Mouse (Mus musculus): ENCODE measurements around the gene Samm50. TPM values are rescaled to one million over a fixed set of nuclear protein-coding genes. Genes with fewer than 3 reads are reported as not detected.

Gene Samm50
- polyA plus RNA-seq, 1 experiment from 2014 or later = 116 TPM

- ATAC-seq (ENCODE audit: insufficient read depth, low FRiP score) = no peak
- Histone ChIP-seq H3K4me1 (ENCODE audit: control insufficient read depth, insufficient read depth, low read length) (peaks cover 14% of the 10 kb centered on the region), H3K4me2 (ENCODE audit: low read depth, low read length) (no peak overlapping the region), H3K27me3 (ENCODE audit: control insufficient read depth, insufficient read depth, low read length) (no peaks in the 10 kb centered on the region), H3K9me3 (replicated peaks; ENCODE audit: control insufficient read depth, low read length) (no peaks in the 10 kb centered on the region), H3K27ac (ENCODE audit: low read length) (no peak overlapping the region), H3K36me3 (ENCODE audit: control insufficient read depth, insufficient read depth, low read length) (peaks cover 4% of the 10 kb centered on the region; the same call in 1 of the 2 replicates), H3K4me3 (replicated peaks; ENCODE audit: low read length) (no peak overlapping the region), H3K9ac (ENCODE audit: low read length) (no peak overlapping the region)
Measured at GRCm38 (mm10) chr15:84216026-84216425, 24.0 kb downstream of the Samm50 start.

GRCm38 (mm10) chr15:84216461-84217084 is 24.5 kb downstream of the Samm50 start:
- WGBS = 25% methylated on average over 7 of the region's 7 CpGs
- H3K4me3 ChIP-seq (replicated peaks; ENCODE audit: low read length) = no peak overlapping the region
- no peaks in the 10 kb centered on the region for H3K36me3 ChIP-seq (ENCODE audit: control insufficient read depth, insufficient read depth, low read length)
- no peak overlapping the region for H3K9ac ChIP-seq (ENCODE audit: low read length)
- no peaks in the 10 kb centered on the region for H3K9me3 ChIP-seq (replicated peaks; ENCODE audit: control insufficient read depth, low read length)
- no peak for ATAC-seq (ENCODE audit: insufficient read depth, low FRiP score)
- H3K4me2 ChIP-seq (ENCODE audit: low read depth, low read length) = no peak overlapping the region
- H3K4me1 ChIP-seq (ENCODE audit: control insufficient read depth, insufficient read depth, low read length) = peaks cover 14% of the 10 kb centered on the region
- no peak overlapping the region for H3K27ac ChIP-seq (ENCODE audit: low read length)
- no peaks in the 10 kb centered on the region for H3K27me3 ChIP-seq (ENCODE audit: control insufficient read depth, insufficient read depth, low read length)

- H3K9ac ChIP-seq (ENCODE audit: low read length) = no peak overlapping the region
- no peaks in the 10 kb centered on the region for H3K9me3 ChIP-seq (replicated peaks; ENCODE audit: control insufficient read depth, low read length)
- H3K4me3 ChIP-seq (replicated peaks; ENCODE audit: low read length) = no peak overlapping the region
- H3K36me3 ChIP-seq (ENCODE audit: control insufficient read depth, insufficient read depth, low read length) = no peaks in the 10 kb centered on the region
- H3K4me1 ChIP-seq (ENCODE audit: control insufficient read depth, insufficient read depth, low read length) = peaks cover 11% of the 10 kb centered on the region
- no peak for ATAC-seq (ENCODE audit: insufficient read depth, low FRiP score)
- no peaks in the 10 kb centered on the region for H3K27me3 ChIP-seq (ENCODE audit: control insufficient read depth, insufficient read depth, low read length)
- H3K27ac ChIP-seq (ENCODE audit: low read length) = 0 out of 2 replicates have a peak overlapping the region, but pooled peaks have one; percentile 44
- H3K4me2 ChIP-seq (ENCODE audit: low read depth, low read length) = peak overlapping the region; percentile 26
- WGBS = 24% methylated on average over 23 of the region's 23 CpGs
Measured at GRCm38 (mm10) chr15:84217969-84218782, 26.1 kb downstream of the Samm50 start.

GRCm38 (mm10) chr15:84218783-84219271 is 26.8 kb downstream of the Samm50 start:
- Histone ChIP-seq H3K27ac (ENCODE audit: low read length) (peak overlapping the region; percentile 44; the same call in 1 of the 2 replicates), H3K4me2 (ENCODE audit: low read depth, low read length) (peak overlapping the region; percentile 26; the same call in 1 of the 2 replicates), H3K4me1 (ENCODE audit: control insufficient read depth, insufficient read depth, low read length) (peaks cover 11% of the 10 kb centered on the region), H3K9ac (ENCODE audit: low read length) (no peak overlapping the region), H3K27me3 (ENCODE audit: control insufficient read depth, insufficient read depth, low read length) (no peaks in the 10 kb centered on the region), H3K36me3 (ENCODE audit: control insufficient read depth, insufficient read depth, low read length) (no peaks in the 10 kb centered on the region), H3K9me3 (replicated peaks; ENCODE audit: control insufficient read depth, low read length) (no peaks in the 10 kb centered on the region), H3K4me3 (replicated peaks; ENCODE audit: low read length) (no peak overlapping the region)
- peak; percentile 34; the same call in 1 of the 2 replicates for ATAC-seq (ENCODE audit: insufficient read depth, low FRiP score)
- 15% methylated on average over 9 of the region's 9 CpGs for WGBS

GRCm38 (mm10) chr15:84221539-84221938 is 29.5 kb downstream of the Samm50 start:
- ATAC-seq (ENCODE audit: insufficient read depth, low FRiP score) = no peak
- H3K9me3 ChIP-seq (replicated peaks; ENCODE audit: control insufficient read depth, low read length) = no peaks in the 10 kb centered on the region
- no peak overlapping the region for H3K4me3 ChIP-seq (replicated peaks; ENCODE audit: low read length)
- H3K9ac ChIP-seq (ENCODE audit: low read length) = no peak overlapping the region
- H3K27me3 ChIP-seq (ENCODE audit: control insufficient read depth, insufficient read depth, low read length) = no peaks in the 10 kb centered on the region
- no peaks in the 10 kb centered on the region for H3K36me3 ChIP-seq (ENCODE audit: control insufficient read depth, insufficient read depth, low read length)
- H3K4me1 ChIP-seq (ENCODE audit: control insufficient read depth, insufficient read depth, low read length) = peaks cover 7% of the 10 kb centered on the region
- no peak overlapping the region for H3K27ac ChIP-seq (ENCODE audit: low read length)
- no peak overlapping the region for H3K4me2 ChIP-seq (ENCODE audit: low read depth, low read length)
- WGBS = 68% methylated on average over 5 of the region's 5 CpGs

- Histone ChIP-seq H3K9ac (ENCODE audit: low read length) (no peak overlapping the region), H3K27me3 (ENCODE audit: control insufficient read depth, insufficient read depth, low read length) (no peaks in the 10 kb centered on the region), H3K36me3 (ENCODE audit: control insufficient read depth, insufficient read depth, low read length) (no peaks in the 10 kb centered on the region), H3K4me2 (ENCODE audit: low read depth, low read length) (no peak overlapping the region), H3K27ac (ENCODE audit: low read length) (no peak overlapping the region), H3K4me3 (replicated peaks; ENCODE audit: low read length) (no peak overlapping the region), H3K4me1 (ENCODE audit: control insufficient read depth, insufficient read depth, low read length) (peaks cover 2% of the 10 kb centered on the region; the same call in 1 of the 2 replicates), H3K9me3 (replicated peaks; ENCODE audit: control insufficient read depth, low read length) (no peaks in the 10 kb centered on the region)
- 26% methylated on average over 6 of the region's 6 CpGs for WGBS
- no peak; the same call in 1 of the 2 replicates for ATAC-seq (ENCODE audit: insufficient read depth, low FRiP score)
Measured at GRCm38 (mm10) chr15:84223423-84223822, 31.4 kb downstream of the Samm50 start.

GRCm38 (mm10) chr15:84224779-84225178 is 32.7 kb downstream of the Samm50 start:
- Histone ChIP-seq H3K4me3 (replicated peaks; ENCODE audit: low read length) (no peak overlapping the region), H3K4me2 (ENCODE audit: low read depth, low read length) (no peak overlapping the region), H3K27ac (ENCODE audit: low read length) (no peak overlapping the region), H3K9ac (ENCODE audit: low read length) (no peak overlapping the region), H3K36me3 (ENCODE audit: control insufficient read depth, insufficient read depth, low read length) (no peaks in the 10 kb centered on the region), H3K27me3 (ENCODE audit: control insufficient read depth, insufficient read depth, low read length) (no peaks in the 10 kb centered on the region), H3K9me3 (replicated peaks; ENCODE audit: control insufficient read depth, low read length) (no peaks in the 10 kb centered on the region), H3K4me1 (ENCODE audit: control insufficient read depth, insufficient read depth, low read length) (no peaks in the 10 kb centered on the region)
- no peak for ATAC-seq (ENCODE audit: insufficient read depth, low FRiP score)
- 35% methylated on average over 10 of the region's 10 CpGs for WGBS

- H3K27me3 ChIP-seq (ENCODE audit: control insufficient read depth, insufficient read depth, low read length) = no peaks in the 10 kb centered on the region; the same call in 1 of the 2 replicates
- WGBS = 76% methylated on average over 15 of the region's 15 CpGs
- ATAC-seq (ENCODE audit: insufficient read depth, low FRiP score) = no peak
Measured at GRCm38 (mm10) chr15:84226918-84227317, 34.9 kb downstream of the Samm50 start.

GRCm38 (mm10) chr15:84230661-84231060 is 38.6 kb downstream of the Samm50 start:
- no peak overlapping the region for H3K4me3 ChIP-seq (replicated peaks; ENCODE audit: low read length)
- no peak for ATAC-seq (ENCODE audit: insufficient read depth, low FRiP score)
- H3K27ac ChIP-seq (ENCODE audit: low read length) = peak overlapping the region; percentile 15; the same call in 1 of the 2 replicates

More at GRCm38 (mm10) chr15:84226918-84227317, 34.9 kb downstream of the Samm50 start:
- Histone ChIP-seq H3K9ac (ENCODE audit: low read length) (no peak overlapping the region), H3K4me3 (replicated peaks; ENCODE audit: low read length) (no peak overlapping the region), H3K4me2 (ENCODE audit: low read depth, low read length) (no peak overlapping the region), H3K36me3 (ENCODE audit: control insufficient read depth, insufficient read depth, low read length) (no peaks in the 10 kb centered on the region), H3K27ac (ENCODE audit: low read length) (no peak overlapping the region), H3K9me3 (replicated peaks; ENCODE audit: control insufficient read depth, low read length) (no peaks in the 10 kb centered on the region), H3K4me1 (ENCODE audit: control insufficient read depth, insufficient read depth, low read length) (peaks cover 13% of the 10 kb centered on the region)

More at GRCm38 (mm10) chr15:84230661-84231060, 38.6 kb downstream of the Samm50 start:
- H3K9ac ChIP-seq (ENCODE audit: low read length) = no peak overlapping the region
- H3K36me3 ChIP-seq (ENCODE audit: control insufficient read depth, insufficient read depth, low read length) = no peaks in the 10 kb centered on the region
- no peaks in the 10 kb centered on the region for H3K9me3 ChIP-seq (replicated peaks; ENCODE audit: control insufficient read depth, low read length)
- no peaks in the 10 kb centered on the region; the same call in 1 of the 2 replicates for H3K27me3 ChIP-seq (ENCODE audit: control insufficient read depth, insufficient read depth, low read length)
- peak overlapping the region; percentile 88 for H3K4me2 ChIP-seq (ENCODE audit: low read depth, low read length)
- H3K4me1 ChIP-seq (ENCODE audit: control insufficient read depth, insufficient read depth, low read length) = peaks cover 18% of the 10 kb centered on the region
- 19% methylated on average over 5 of the region's 5 CpGs for WGBS

Measured in stomach, embryonic 16.5 days (tissue).